Mouse (Mus musculus) monocyte, adult 5-6 weeks (primary cell): ENCODE measurements around the gene Olfr247. TPM values are rescaled to one million over a fixed set of nuclear protein-coding genes. Genes with fewer than 3 reads are reported as not detected.
"Not testable (repeated sequence)": the region's sequence is repeated elsewhere in the genome, so short reads cannot be mapped to it uniquely, and the experiment has no call there.

Source experiments
- ATAC-seq: fragments of 153-309, 156-312 bp; replicated peaks from 2 replicates; pipeline ENCODE4 v1.8.0; 2017; ENCODE audit warnings: mild to moderate bottlenecking; ENCODE audit not compliant: low TSS enrichment, insufficient number of reproducible peaks, severe bottlenecking, poor library complexity, low FRiP score
- total RNA-seq: library from RNA; stranded (forward); fragments of 200-1000, 200-491, 200-594 nt; gene quantifications from 3 replicates; pipeline ENCODE4 v1.2.3, GENCODE M21; 2017

Gene Olfr247
- not detected in 3 replicates for total RNA-seq

DNA sequence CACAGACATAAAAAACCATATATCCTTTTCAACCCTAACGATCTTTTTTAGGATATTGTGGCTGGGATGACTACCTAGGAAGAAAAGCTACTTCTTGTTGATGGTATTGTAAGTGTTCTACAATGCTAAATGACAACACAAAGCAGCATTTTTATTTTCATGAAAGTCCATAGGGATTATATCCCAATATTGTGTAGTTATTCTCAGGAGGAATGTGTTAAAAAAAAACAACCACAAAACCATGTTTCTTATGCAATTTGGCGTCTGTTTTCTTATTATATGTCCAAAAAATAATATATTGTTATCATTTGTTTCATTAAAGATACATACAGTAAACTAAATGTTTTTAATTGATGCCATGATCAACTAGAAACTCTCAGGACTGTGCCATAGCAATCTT lies at the start of gene Olfr247:
Olfr247 (minus strand) TSS at position 101 of the 400 bp plus-strand sequence.
- ATAC-seq: not testable (repeated sequence)

GRCm38 (mm10) chr10:130012321-130012720 lies 36.4 kb upstream of the Olfr247 start, which contains the start of gene Olfr820:
Gene Olfr820 (plus strand): TSS chr10:130012621.
- ATAC-seq: no peak

GRCm38 (mm10) chr10:130005366-130005765 lies 29.4 kb upstream of the Olfr247 start:
- ATAC-seq: not testable (repeated sequence)

DNA sequence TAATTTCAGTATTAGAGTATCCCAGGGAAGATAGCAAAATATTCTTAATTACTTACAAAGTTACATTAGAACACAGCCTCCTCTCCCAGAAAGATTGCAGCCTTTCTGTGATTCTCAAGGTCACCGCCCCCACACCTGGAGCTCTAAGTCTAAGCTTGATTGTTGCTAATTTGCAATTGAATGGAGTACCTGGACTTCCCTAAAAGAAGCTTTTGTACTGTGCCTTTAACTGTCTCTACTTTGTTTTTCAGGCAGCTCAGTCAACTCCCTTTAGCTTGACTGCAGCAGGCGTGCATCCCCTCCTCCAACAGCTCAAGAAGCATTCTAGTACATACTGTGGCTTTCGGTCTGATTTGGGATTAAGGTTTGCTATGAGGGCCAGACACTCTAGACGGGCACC lies 28.2 kb upstream of the Olfr247 start:
- ATAC-seq: not testable (repeated sequence)

DNA sequence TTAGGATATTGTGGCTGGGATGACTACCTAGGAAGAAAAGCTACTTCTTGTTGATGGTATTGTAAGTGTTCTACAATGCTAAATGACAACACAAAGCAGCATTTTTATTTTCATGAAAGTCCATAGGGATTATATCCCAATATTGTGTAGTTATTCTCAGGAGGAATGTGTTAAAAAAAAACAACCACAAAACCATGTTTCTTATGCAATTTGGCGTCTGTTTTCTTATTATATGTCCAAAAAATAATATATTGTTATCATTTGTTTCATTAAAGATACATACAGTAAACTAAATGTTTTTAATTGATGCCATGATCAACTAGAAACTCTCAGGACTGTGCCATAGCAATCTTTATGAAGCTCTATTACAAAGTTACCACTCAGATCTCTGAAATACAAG lies 9.0 kb upstream of the Olfr247 start, which contains the start of gene Gm10310:
Gm10310 (minus strand) TSS at position 101 of the 400 bp plus-strand sequence.
- ATAC-seq: not testable (repeated sequence)

DNA sequence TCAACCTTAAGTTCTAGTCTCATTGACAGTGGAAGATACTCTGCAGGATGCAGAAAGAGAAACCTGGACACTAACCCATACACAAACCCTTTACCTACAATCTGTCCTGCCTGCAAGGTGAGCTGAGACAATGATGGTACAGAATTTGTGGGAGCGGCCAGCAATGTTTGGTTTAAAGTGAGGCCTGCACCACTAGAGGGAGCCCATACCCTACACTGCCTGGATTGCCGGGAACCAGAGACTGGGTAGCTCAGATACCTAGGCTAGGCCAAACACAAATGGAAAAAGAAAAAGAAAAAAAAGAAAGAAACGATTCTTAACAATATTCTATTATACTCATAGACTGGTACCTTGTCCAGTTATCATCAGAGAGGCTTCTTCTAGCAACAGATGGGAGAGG lies 5.9 kb upstream of the Olfr247 start:
- ATAC-seq: not testable (repeated sequence)

GRCm38 (mm10) chr10:129972994-129973393 lies 2.9 kb downstream of the Olfr247 start:
- not testable (repeated sequence) for ATAC-seq

DNA sequence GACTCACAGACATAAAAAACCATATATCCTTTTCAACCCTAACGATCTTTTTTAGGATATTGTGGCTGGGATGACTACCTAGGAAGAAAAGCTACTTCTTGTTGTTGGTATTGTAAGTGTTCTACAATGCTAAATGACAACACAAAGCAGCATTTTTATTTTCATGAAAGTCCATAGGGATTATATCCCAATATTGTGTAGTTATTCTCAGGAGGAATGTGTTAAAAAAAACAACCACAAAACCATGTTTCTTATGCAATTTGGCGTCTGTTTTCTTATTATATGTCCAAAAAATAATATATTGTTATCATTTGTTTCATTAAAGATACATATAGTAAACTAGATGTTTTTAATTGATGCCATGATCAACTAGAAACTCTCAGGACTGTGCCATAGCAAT lies 8.8 kb downstream of the Olfr247 start, which contains the start of gene Olfr819:
Olfr819 (minus strand) TSS at position 101 of the 400 bp plus-strand sequence.
- ATAC-seq: not testable (repeated sequence)

DNA sequence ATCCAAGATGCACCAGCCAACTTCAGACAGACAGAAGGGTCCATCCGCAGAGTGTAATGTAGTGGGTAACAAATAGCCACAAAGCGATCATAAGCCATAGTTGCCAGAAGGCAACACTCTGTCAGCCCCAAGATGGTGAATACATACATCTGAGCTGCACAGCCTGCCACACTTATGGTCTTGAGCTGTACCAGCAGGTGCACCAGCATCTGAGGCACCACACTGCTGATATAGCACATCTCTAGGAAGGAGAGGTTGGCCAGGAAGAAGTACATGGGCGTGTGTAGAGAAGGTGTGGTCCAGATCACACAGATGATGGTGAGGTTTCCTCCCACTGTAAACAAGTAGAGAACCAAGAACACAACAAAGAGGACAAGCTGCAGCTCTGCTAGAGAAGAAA lies 9.7 kb downstream of the Olfr247 start:
- peak; percentile 59 for ATAC-seq

DNA sequence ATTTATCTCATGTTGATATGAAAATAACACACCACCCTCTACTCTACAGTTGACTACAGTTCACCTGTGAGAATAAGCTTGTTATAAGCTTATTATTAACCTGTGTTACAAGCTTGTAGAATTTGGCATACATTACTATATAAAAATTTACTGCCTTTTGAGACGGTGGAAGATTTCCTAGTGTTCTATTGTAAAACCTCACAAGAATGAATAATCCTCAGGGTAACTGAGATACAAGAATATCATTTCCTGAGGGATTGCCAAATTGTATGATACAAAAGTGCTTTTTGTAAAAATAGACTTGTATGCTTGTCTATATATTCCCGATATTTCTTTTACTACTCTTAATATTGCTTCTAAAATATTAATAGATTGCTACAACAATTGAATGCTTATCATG lies 26.9 kb downstream of the Olfr247 start, which contains the start of gene Olfr818:
Olfr818 (minus strand) TSS at position 101 of the 400 bp plus-strand sequence.
- no peak for ATAC-seq

Other genes with a start within 250 kb of the Olfr247 start
- not detected in 3 replicates for gene Olfr805, start 246.8 kb downstream of the Olfr247 start, total RNA-seq
- not detected in 3 replicates for gene Olfr806, start 234.2 kb downstream of the Olfr247 start, total RNA-seq
- not detected in 3 replicates for gene Olfr807, start 218.3 kb downstream of the Olfr247 start, total RNA-seq
- not detected in 3 replicates for gene Olfr808, start 210.7 kb downstream of the Olfr247 start, total RNA-seq
- not detected in 3 replicates for gene Olfr809, start 201.5 kb downstream of the Olfr247 start, total RNA-seq
- gene Olfr810, start 181.2 kb downstream of the Olfr247 start, total RNA-seq: not detected in 3 replicates
- gene Olfr811, start 171.7 kb downstream of the Olfr247 start, total RNA-seq: not detected in 3 replicates
- not detected in 3 replicates for gene Olfr812, start 130.0 kb downstream of the Olfr247 start, total RNA-seq
- gene Olfr813, start 120.8 kb downstream of the Olfr247 start, total RNA-seq: not detected in 3 replicates
- not detected in 3 replicates for gene Olfr814, start 96.3 kb downstream of the Olfr247 start, total RNA-seq
- not detected in 3 replicates for gene Olfr815, start 70.3 kb downstream of the Olfr247 start, total RNA-seq
- not detected in 3 replicates for gene Olfr816, start 60.5 kb downstream of the Olfr247 start, total RNA-seq
- gene Olfr818, start 27.0 kb downstream of the Olfr247 start, total RNA-seq: not detected in 3 replicates
- gene Olfr819, start 8.9 kb downstream of the Olfr247 start, total RNA-seq: not detected in 3 replicates
- gene Gm10310, start 8.9 kb upstream of the Olfr247 start, total RNA-seq: not detected in 3 replicates
- gene Olfr820, start 36.5 kb upstream of the Olfr247 start, total RNA-seq: not detected in 3 replicates
- gene Olfr821, start 54.2 kb upstream of the Olfr247 start, total RNA-seq: not detected in 3 replicates
- not detected in 3 replicates for gene Olfr822, start 95.1 kb upstream of the Olfr247 start, total RNA-seq
- not detected in 3 replicates for gene Olfr823, start 139.2 kb upstream of the Olfr247 start, total RNA-seq
- not detected in 3 replicates for gene Olfr824, start 153.9 kb upstream of the Olfr247 start, total RNA-seq
- not detected in 3 replicates for gene Olfr825, start 190.6 kb upstream of the Olfr247 start, total RNA-seq
- not detected in 3 replicates for gene Olfr826, start 208.0 kb upstream of the Olfr247 start, total RNA-seq
- not detected in 3 replicates for gene Olfr827, start 238.3 kb upstream of the Olfr247 start, total RNA-seq